Mouse (Mus musculus): ENCODE data around the gene Cd248. TPM values are rescaled to one million over a fixed set of nuclear protein-coding genes. Genes with fewer than 3 reads are reported as not detected.
A peak's percentile ranks its signal among the peaks of the same experiment; 100 is the strongest.

Gene Cd248
- polyA plus RNA-seq, 1 experiment from 2014 or later = 26.3 TPM

- no peak overlapping the region for H3K4me2 ChIP-seq (replicated peaks)
- peaks cover 27% of the 10 kb centered on the region for H3K4me1 ChIP-seq
- ATAC-seq (ENCODE audit: low FRiP score, low read depth) = 0 out of 2 replicates have a peak, but pooled peaks have one; percentile 6
- 11% methylated on average over 6 of the region's 6 CpGs for WGBS
- peaks cover 34% of the 10 kb centered on the region for H3K27me3 ChIP-seq (replicated peaks)
- H3K36me3 ChIP-seq = no peaks in the 10 kb centered on the region
- no peak overlapping the region for H3K27ac ChIP-seq
- H3K4me3 ChIP-seq = no peak overlapping the region
- H3K9me3 ChIP-seq = no peaks in the 10 kb centered on the region
- no peak overlapping the region for H3K9ac ChIP-seq
These were observed 11.6 kb upstream of the Cd248 start for GRCm38 (mm10) chr19:5056251-5056650.

GRCm38 (mm10) chr19:5057876-5058775 is 9.8 kb upstream of the Cd248 start:
- WGBS = 20% methylated on average over 16 of the region's 16 CpGs
- H3K4me2 ChIP-seq (replicated peaks) = no peak overlapping the region
- no peak overlapping the region for H3K9ac ChIP-seq
- peaks cover 15% of the 10 kb centered on the region for H3K27me3 ChIP-seq (replicated peaks)
- no peak for ATAC-seq (ENCODE audit: low FRiP score, low read depth)
- H3K27ac ChIP-seq = no peak overlapping the region
- H3K9me3 ChIP-seq = no peaks in the 10 kb centered on the region
- no peaks in the 10 kb centered on the region for H3K36me3 ChIP-seq
- no peak overlapping the region for H3K4me3 ChIP-seq
- peaks cover 27% of the 10 kb centered on the region for H3K4me1 ChIP-seq

- Histone ChIP-seq H3K4me3 (no peak overlapping the region), H3K4me2 (replicated peaks) (no peak overlapping the region), H3K27me3 (replicated peaks) (0 out of 2 replicates have a peak, but pooled peaks cover 8% of the 10 kb centered on the region), H3K27ac (no peak overlapping the region), H3K9ac (peak overlapping the region; percentile 9; the same call in 1 of the 2 replicates), H3K9me3 (no peaks in the 10 kb centered on the region), H3K4me1 (peaks cover 27% of the 10 kb centered on the region), H3K36me3 (no peaks in the 10 kb centered on the region)
- ATAC-seq (ENCODE audit: low FRiP score, low read depth) = no peak
- 16% methylated on average over 10 of the region's 10 CpGs for WGBS
These were observed 8.8 kb upstream of the Cd248 start for GRCm38 (mm10) chr19:5058801-5059771.

- H3K4me1 ChIP-seq = peaks cover 34% of the 10 kb centered on the region
- H3K4me3 ChIP-seq = no peak overlapping the region
- 0 out of 2 replicates have a peak overlapping the region, but pooled peaks have one; percentile 1 for H3K4me2 ChIP-seq (replicated peaks)
- no peak overlapping the region; the same call in 1 of the 2 replicates for H3K9ac ChIP-seq
- ATAC-seq (ENCODE audit: low FRiP score, low read depth) = no peak
- no peaks in the 10 kb centered on the region for H3K36me3 ChIP-seq
- 42% methylated on average over 5 of the region's 5 CpGs for WGBS
- H3K27me3 ChIP-seq (replicated peaks) = 0 out of 2 replicates have a peak, but pooled peaks cover 9% of the 10 kb centered on the region
- no peak overlapping the region for H3K27ac ChIP-seq
- H3K9me3 ChIP-seq = no peaks in the 10 kb centered on the region
These were observed 7.2 kb upstream of the Cd248 start for GRCm38 (mm10) chr19:5060365-5061330.

GRCm38 (mm10) chr19:5062041-5062440 is 5.8 kb upstream of the Cd248 start:
- H3K27ac ChIP-seq = no peak overlapping the region
- H3K36me3 ChIP-seq = no peaks in the 10 kb centered on the region
- H3K4me2 ChIP-seq (replicated peaks) = no peak overlapping the region
- H3K4me3 ChIP-seq = no peak overlapping the region
- H3K9ac ChIP-seq = no peak overlapping the region
- 90% methylated on average over 5 of the region's 5 CpGs for WGBS
- peaks cover 12% of the 10 kb centered on the region for H3K27me3 ChIP-seq (replicated peaks)
- ATAC-seq (ENCODE audit: low FRiP score, low read depth) = no peak
- peaks cover 31% of the 10 kb centered on the region for H3K4me1 ChIP-seq
- no peaks in the 10 kb centered on the region for H3K9me3 ChIP-seq

- Histone ChIP-seq H3K27me3 (replicated peaks) (peaks cover 16% of the 10 kb centered on the region), H3K4me3 (no peak overlapping the region), H3K36me3 (no peaks in the 10 kb centered on the region), H3K4me2 (replicated peaks) (no peak overlapping the region), H3K9ac (no peak overlapping the region), H3K4me1 (peaks cover 35% of the 10 kb centered on the region), H3K9me3 (no peaks in the 10 kb centered on the region), H3K27ac (no peak overlapping the region)
- ATAC-seq (ENCODE audit: low FRiP score, low read depth) = no peak
- WGBS = 74% methylated on average over 6 of the region's 6 CpGs
These were observed 5.4 kb upstream of the Cd248 start for GRCm38 (mm10) chr19:5062446-5062845.

GRCm38 (mm10) chr19:5065104-5065503 is 2.8 kb upstream of the Cd248 start:
- Histone ChIP-seq H3K4me3 (no peak overlapping the region), H3K27me3 (replicated peaks) (peaks cover 42% of the 10 kb centered on the region), H3K27ac (no peak overlapping the region), H3K4me2 (replicated peaks) (no peak overlapping the region), H3K9me3 (no peaks in the 10 kb centered on the region), H3K4me1 (peaks cover 49% of the 10 kb centered on the region), H3K36me3 (no peaks in the 10 kb centered on the region), H3K9ac (0 out of 2 replicates have a peak overlapping the region, but pooled peaks have one; percentile 3)
- 69% methylated on average over 7 of the region's 7 CpGs for WGBS
- no peak for ATAC-seq (ENCODE audit: low FRiP score, low read depth)

GRCm38 (mm10) chr19:5067040-5067799 is 658 bp upstream of the Cd248 start:
- no peak for ATAC-seq (ENCODE audit: low FRiP score, low read depth)
- Histone ChIP-seq H3K4me2 (replicated peaks) (peak overlapping the region; percentile 86), H3K27ac (no peak overlapping the region), H3K27me3 (replicated peaks) (peaks cover 48% of the 10 kb centered on the region), H3K9ac (peak overlapping the region; percentile 77), H3K9me3 (no peaks in the 10 kb centered on the region), H3K4me1 (peaks cover 52% of the 10 kb centered on the region), H3K4me3 (peak overlapping the region; percentile 45), H3K36me3 (no peaks in the 10 kb centered on the region)
- WGBS = 9% methylated on average over 15 of the region's 15 CpGs

- Histone ChIP-seq H3K27ac (no peak overlapping the region), H3K9ac (peak overlapping the region; percentile 77), H3K4me3 (peak overlapping the region; percentile 45), H3K27me3 (replicated peaks) (peaks cover 49% of the 10 kb centered on the region), H3K9me3 (no peaks in the 10 kb centered on the region), H3K4me1 (peaks cover 57% of the 10 kb centered on the region), H3K4me2 (replicated peaks) (peak overlapping the region; percentile 86), H3K36me3 (no peaks in the 10 kb centered on the region)
- WGBS = 35% methylated on average over 21 of the region's 21 CpGs
- no peak for ATAC-seq (ENCODE audit: low FRiP score, low read depth)
These were observed 824 bp downstream of the Cd248 start for GRCm38 (mm10) chr19:5068570-5069234.

- Histone ChIP-seq H3K4me3 (no peak overlapping the region), H3K27ac (no peak overlapping the region), H3K4me2 (replicated peaks) (peak overlapping the region; percentile 86), H3K4me1 (peaks cover 57% of the 10 kb centered on the region), H3K9me3 (no peaks in the 10 kb centered on the region), H3K36me3 (no peaks in the 10 kb centered on the region), H3K9ac (no peak overlapping the region), H3K27me3 (replicated peaks) (peaks cover 55% of the 10 kb centered on the region)
- WGBS = 87% methylated on average over 5 of the region's 5 CpGs
- ATAC-seq (ENCODE audit: low FRiP score, low read depth) = no peak
These were observed 1.6 kb downstream of the Cd248 start for GRCm38 (mm10) chr19:5069486-5069885.

Measured in neural tube, embryonic 12.5 days (tissue).